Mouse (Mus musculus) ovary, postnatal 10 days (tissue): ENCODE data around the gene Cd82.
A peak's percentile ranks its signal among the peaks of the same experiment; 100 is the strongest.

Experiments
- DNase-seq: peaks from one replicate; pipeline ENCODE4 v3.0.0; 2022; ENCODE audit warnings: low spot score

Cd82 gene

DNA sequence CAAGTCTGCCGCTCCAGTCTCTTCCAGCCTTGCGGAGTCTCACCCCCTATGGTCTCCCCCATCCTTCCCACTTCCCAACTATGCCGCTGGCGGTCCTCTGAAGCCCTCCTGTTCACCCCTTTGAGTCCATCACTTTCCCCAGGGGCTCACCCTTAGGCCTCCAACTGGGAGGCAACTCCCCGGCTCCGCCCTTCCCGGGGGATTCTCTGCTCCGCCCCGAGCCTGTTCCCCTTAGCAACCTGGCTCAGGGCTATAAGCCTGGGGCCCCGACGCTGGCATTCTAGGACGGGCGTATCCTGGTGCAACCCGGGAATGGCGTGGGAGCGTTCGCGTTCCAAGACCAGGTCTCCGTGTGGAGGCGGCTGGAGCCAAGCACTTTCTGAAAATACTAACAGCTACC is at the start of gene Cd82:
Gene Cd82, minus strand, starts transcription at position 381 of the 400 bp plus-strand sequence.
- peak; percentile 72 for DNase-seq

GRCm38 (mm10) chr2:93512130-93512529 is 49.2 kb upstream of the Cd82 start:
- no peak for DNase-seq

- DNase-seq: no peak
Measured at GRCm38 (mm10) chr2:93510839-93511238, 47.9 kb upstream of the Cd82 start.

DNA sequence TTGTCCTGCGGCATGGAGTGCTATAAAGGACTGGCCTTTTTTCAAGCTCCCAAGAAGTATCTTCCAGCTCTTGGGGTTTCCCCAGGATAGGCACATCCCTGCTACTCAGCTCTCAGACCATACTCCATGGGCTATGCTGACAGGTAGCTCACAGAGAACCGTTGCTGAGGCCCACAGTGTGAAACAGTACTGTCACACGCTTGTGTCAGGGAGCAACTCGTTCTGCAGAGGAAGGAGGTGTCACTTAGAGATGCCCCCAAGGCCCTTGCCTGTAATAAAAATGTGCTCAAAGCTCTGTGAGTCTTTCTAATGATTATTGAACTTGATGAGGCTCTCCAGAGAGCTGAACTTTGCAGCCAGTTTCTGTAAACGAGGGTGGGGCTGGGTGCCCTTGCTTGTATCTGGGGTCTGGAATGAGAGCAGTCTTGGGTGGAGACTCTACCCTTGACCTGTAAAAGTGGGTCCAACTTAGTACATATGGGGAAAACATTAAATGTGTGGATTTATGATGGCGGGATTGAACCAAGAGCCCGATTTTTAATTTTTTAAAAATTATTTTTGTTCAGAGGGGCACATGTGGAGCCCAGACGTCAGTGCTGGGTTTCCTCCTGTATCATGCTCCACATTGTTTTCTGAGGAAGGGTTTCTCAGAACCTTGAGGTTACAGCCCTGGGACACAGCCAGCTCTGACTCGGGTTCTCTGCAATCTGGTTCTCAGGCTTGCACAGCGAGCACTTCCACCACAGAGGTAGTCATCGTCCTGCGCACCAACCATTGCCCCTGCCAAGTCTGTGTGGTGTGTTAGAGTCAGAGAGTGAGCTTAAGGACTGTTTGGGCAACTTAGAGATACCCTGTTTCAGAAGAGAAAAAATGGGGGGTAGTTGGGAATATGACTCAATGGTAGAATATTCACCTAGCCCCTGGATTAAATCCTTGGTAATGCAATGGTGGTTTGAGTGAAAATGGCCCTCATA is 47.1 kb upstream of the Cd82 start:
- DNase-seq: no peak

GRCm38 (mm10) chr2:93505091-93505490 is 42.2 kb upstream of the Cd82 start:
- DNase-seq: no peak

DNA sequence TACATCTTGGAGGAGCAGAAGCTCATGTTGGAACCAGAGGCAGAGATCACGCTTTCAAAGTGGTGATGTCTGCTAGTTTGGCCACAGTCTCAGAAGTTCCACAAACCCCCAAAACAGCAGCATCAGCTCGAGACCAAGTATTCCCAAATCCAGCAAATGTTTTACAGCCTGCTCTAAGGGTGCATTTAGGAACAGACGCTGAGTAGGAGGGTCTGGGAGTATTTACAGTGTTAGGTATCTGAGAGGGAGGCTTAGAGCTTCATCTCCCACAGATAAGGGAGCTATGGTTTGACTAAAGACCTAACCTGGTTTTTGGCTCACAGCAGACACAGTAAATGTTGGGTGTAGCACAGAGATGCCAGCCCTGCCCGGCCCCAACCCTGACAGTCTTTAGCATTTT is 40.4 kb upstream of the Cd82 start:
- DNase-seq: no peak

DNA sequence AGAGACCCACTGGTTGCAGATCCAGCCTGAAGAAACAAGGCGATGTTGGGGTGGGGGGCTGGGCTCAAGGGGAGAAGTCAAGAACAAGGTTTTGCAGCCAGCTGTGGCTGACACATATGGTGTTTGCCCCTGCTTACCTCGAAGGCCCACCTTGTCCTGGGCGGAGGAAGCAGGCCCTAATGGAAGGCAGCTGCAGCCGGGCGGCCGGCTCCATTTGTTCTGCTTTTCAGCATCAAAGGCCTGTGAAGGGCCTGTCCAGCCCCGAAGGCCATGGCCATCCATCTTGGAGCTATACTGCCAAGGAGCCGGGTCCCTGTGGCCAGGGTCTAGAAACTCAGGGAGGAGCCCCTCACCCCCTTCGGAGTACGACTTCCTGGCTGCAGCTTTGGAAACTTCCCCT is 38.4 kb upstream of the Cd82 start:
- no peak for DNase-seq

DNA sequence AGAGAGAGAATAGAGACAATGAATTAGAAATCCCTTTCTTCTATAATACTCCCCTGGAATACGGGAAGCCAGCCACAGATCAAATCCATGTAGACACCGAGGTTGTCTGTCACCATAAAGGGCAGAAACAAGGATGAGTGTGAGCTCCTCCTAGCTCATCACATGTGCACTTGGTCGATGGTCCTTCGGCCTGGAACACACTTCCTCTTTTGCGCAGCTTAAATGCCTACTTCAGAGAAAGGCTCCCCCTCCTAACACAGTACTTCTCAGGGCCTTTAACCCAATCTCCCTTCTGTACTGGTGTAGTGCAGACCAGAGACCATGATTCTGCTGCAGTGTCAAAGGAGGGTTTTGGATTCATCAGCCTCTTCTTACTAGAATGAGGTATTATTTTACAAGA is 34.3 kb upstream of the Cd82 start:
- DNase-seq: no peak

DNA sequence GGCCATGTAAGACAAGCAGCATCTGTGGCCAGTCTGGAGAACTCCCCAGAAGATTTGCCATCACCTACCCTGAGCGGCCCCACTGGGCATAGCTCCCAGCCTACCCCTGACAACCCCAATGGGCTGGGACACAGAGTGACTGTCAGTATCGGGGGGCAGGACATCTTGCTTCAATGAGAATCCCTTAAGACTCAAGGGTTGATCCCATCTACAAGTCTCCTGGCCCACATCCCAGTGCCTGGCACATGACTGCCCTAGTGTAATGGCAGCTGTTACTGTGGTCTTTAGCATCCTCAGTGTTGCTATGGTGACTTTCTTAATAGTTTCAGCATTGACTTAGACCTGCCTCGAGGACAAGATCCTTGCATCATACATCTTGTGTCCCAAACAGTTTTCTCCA is 32.2 kb upstream of the Cd82 start:
- no peak for DNase-seq

DNA sequence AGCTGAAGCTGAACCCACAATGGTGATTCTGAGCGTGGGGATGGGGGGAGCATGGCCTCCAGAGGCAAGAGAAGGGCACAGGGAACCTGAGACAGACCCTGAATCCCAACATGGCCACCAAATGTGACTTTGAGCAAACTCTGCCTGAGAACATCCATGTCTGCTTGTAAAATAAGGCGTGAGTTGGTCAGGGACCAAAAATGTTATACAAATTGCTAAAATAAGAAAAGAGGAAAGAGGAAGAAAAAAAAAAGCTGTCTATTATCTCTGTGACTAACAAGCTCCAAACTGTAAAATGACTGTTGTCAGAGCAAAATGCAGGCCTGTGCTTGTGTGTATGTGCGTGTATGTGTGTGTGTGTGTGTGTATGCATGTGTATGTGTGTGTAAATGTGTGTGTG is 30.6 kb upstream of the Cd82 start:
- DNase-seq: no peak

GRCm38 (mm10) chr2:93490516-93490915 is 27.6 kb upstream of the Cd82 start:
- no peak for DNase-seq

DNA sequence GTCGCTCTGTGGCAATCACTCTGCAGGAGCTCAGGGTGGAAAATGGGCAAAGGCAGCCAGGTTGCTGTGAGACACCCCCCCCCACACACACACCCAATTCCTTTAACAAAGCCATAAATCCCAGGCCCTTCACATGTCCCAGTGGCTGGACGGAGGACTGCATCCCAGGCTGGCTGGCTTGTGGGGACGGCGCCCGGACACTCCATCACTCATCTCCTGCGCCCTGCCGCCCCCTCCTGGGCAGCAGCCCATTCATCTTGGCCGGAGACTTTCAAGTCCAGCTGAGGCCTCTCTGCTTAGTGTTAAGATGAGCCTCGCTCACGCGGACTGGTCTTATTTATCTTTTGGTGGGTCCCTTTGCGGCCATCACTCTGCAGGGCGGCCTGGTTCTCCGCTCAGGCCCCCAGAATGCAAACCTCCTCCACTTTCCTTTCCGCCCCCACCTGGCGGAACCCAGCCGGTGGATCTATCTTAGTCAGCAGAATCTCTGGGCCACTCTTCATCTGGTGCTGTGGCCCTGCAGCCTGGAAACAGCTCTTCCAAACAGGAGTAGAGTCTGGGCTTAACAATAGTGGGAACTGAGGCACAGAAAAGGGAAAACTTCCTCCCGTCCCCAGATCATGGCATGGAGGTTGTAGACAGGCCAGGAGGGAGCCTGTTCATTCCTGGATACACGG is 26.1 kb upstream of the Cd82 start:
- DNase-seq: no peak

- DNase-seq: no peak
Measured at GRCm38 (mm10) chr2:93485459-93485858, 22.5 kb upstream of the Cd82 start.

DNA sequence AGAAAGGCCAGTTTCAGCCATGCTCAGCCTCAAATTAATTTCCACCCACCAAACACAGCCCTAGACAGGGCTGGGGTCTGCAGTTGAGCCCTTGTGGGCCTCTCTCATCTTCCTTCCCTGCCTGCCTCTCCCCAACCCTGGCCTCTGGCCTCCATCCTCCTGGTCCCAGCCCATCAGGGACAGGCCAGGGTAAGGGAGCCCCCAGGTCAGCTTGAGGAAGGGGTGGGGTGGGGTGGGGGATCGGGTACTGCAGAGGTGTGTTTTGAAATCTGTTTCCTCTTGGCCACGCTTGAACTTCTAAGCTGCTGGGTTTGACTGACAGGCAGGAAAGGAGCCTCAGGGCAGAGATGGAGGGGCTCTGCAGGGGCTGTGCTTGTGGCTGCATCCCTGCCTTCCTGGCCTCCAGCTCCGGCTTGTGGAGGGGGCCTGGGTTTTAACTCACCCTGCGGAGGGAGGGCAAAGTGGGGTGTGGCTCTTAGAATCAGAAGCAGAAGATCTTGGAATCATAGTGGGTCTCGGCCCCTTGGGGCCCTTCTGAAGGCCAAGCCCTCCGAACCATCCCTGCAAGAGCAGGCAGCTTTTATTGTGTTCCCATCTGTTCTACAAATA is 19.2 kb upstream of the Cd82 start:
- no peak for DNase-seq

- no peak for DNase-seq
Measured at GRCm38 (mm10) chr2:93478744-93479143, 15.8 kb upstream of the Cd82 start.

- no peak for DNase-seq
Measured at GRCm38 (mm10) chr2:93477519-93477918, 14.6 kb upstream of the Cd82 start.

- no peak for DNase-seq
Measured at GRCm38 (mm10) chr2:93476487-93476886, 13.5 kb upstream of the Cd82 start.

GRCm38 (mm10) chr2:93475040-93475439 is 12.1 kb upstream of the Cd82 start:
- peak; percentile 76 for DNase-seq

DNA sequence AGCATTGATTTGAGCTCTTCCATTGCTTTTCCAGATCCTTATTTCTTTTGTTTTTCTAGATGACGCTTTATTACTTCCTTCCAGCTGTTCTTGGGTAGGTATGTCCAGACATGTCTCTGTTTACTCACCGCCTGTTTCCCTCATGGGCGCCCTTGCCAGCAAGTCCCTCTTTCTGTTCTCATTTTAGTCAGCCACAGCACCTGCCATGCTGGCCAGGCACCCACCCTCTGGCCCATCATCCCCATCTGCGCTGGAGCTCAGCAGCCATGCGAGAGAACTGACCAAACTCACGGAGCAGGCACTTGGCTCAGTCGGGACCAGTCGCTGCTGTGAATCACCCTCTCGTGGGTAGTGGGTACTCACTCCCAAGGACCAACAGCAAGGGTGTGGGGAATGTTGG is 11.0 kb upstream of the Cd82 start:
- no peak for DNase-seq

GRCm38 (mm10) chr2:93470849-93471576 is 8.1 kb upstream of the Cd82 start:
- peak; percentile 67 for DNase-seq

- DNase-seq: no peak
Measured at GRCm38 (mm10) chr2:93470127-93470526, 7.2 kb upstream of the Cd82 start.

DNA sequence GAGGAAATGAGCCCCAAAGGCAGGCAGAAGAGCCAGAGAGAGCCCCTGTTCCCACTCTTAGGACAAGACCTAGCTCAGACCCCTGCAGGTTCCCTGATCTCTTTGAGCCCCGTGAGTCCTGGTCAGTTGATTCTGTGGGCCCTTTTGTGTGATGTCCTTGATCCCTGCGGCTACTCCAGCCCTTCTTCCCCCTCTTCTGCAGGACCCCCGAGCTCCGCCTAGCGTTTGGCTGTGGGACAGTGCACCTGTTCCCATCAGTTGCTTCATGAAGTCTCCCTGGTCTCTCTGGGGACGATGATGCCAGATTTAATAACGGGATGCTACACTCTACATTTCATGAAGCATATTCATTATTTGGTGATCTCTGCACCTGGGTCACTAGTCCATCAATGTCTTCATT is 6.2 kb upstream of the Cd82 start:
- no peak for DNase-seq
